Mouse (Mus musculus) hindbrain, embryonic 12.5 days (tissue): ENCODE results near the gene Olfm1. TPM values are rescaled to one million over a fixed set of nuclear protein-coding genes. Genes with fewer than 3 reads are reported as not detected.

Source experiments
- ATAC-seq: fragments of 200-750 bp; cut with Nextera tagmentation; 2 replicates; pipeline ENCODE4 v1.8.0; 2017; ENCODE audit warnings: moderate TSS enrichment; ENCODE audit not compliant: low FRiP score
- H3K27ac ChIP-seq: fragments of 300-500 bp; sonication (generic); 2 replicates; pipeline ENCODE4 v1.5.1; 2016; ENCODE audit warnings: mild to moderate bottlenecking
- H3K27me3 ChIP-seq: fragments of 300-500 bp; sonication (generic); 2 replicates; pipeline ENCODE4 v1.6.1; 2016; ENCODE audit warnings: mild to moderate bottlenecking
- H3K36me3 ChIP-seq: fragments of 300-500 bp; sonication (generic); 2 replicates; pipeline ENCODE4 v1.6.1; 2016; ENCODE audit warnings: mild to moderate bottlenecking
- H3K4me1 ChIP-seq: fragments of 300-500 bp; sonication (generic); 2 replicates; pipeline ENCODE4 v1.6.1; 2016
- H3K4me2 ChIP-seq: fragments of 300-500 bp; sonication (generic); replicated peaks from 2 replicates; pipeline ENCODE4 v1.6.1; 2016; ENCODE audit warnings: mild to moderate bottlenecking
- H3K4me3 ChIP-seq: fragments of 300-500 bp; sonication (generic); 2 replicates; pipeline ENCODE4 v1.5.1; 2016; ENCODE audit warnings: mild to moderate bottlenecking
- H3K9ac ChIP-seq: fragments of 300-500 bp; sonication (generic); 2 replicates; pipeline ENCODE4 v1.6.1; 2016; ENCODE audit warnings: mild to moderate bottlenecking, moderate library complexity
- H3K9me3 ChIP-seq: fragments of 300-500 bp; sonication (generic); replicated peaks from 2 replicates; pipeline ENCODE4 v1.6.1; 2016; ENCODE audit warnings: mild to moderate bottlenecking
- WGBS: fragments of 180-500 bp; shearing (Covaris S2); methylation state at CpG from one replicate; pipeline ENCODE4 v1.1.7; 2016; 5-methylcytosine and 5-hydroxymethylcytosine counted together
- polyA plus RNA-seq: library from polyadenylated mRNA; unstranded; fragments of >200 nt; fragmentation: Nextera tagmentation; extraction: Ambion mirVana; gene quantifications from 2 replicates; pipeline ENCODE4 v1.2.1, GENCODE M21; 2016

Olfm1 gene
- polyA plus RNA-seq, 1 experiment from 2014 or later: 189 TPM

DNA sequence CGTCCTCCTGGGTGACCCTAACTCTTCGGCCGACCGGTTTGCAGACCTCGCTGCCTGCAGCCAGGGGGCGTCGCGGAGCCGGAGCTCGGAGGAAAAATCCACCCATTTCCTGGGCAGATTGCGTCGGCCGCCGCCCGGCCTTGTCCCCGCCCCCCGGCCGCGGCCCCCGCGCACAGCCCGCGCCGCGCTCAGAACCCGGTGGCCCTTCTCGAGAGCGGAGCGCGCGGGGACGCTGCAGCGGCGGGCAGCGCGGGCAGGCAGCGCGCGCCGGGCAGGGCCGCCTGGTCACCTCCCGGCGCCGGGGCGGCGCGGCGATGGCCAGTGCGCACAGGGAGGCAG, 12.6 kb downstream of the Olfm1 start:
- Histone ChIP-seq H3K9me3 (no peaks in the 10 kb centered on the region), H3K27me3 (peaks cover 5% of the 10 kb centered on the region; the same call in 1 of the 2 replicates), H3K36me3 (no peaks in the 10 kb centered on the region), H3K4me2 (peak overlapping the region; percentile 90), H3K9ac (peak overlapping the region; percentile 78), H3K4me1 (peaks cover 50% of the 10 kb centered on the region), H3K4me3 (peak overlapping the region; percentile 52), H3K27ac (peak overlapping the region; percentile 69)
- peak; percentile 44 for ATAC-seq
- WGBS: 0% methylated on average over 48 of the region's 49 CpGs

DNA sequence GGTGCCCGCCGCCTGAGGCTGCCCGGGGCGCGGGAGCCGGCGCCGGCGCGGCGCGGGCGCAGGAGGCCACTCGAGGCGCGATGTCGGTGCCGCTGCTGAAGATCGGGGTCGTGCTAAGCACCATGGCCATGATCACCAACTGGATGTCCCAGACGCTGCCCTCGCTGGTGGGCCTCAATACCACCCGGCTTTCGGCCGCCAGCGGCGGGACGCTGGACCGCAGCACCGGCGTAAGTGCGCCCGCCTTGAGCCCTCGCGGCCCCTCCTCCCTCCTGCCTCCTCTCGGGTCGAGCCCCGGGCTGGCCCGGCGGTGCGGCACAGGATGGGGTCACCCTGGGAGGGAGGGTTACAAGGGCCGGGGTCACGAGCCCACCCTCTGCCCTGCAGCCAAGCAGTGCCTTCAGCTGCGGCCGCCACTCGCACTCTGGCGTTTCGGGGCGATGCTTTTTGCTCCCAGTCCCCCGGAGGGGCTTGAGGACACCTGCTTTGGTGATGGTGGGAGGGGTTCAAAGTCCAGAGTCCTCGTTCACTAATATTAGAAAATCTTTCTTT, 13.2 kb downstream of the Olfm1 start:
- Histone ChIP-seq H3K27me3 (peaks cover 5% of the 10 kb centered on the region; the same call in 1 of the 2 replicates), H3K36me3 (no peaks in the 10 kb centered on the region), H3K9me3 (no peaks in the 10 kb centered on the region), H3K4me1 (peaks cover 55% of the 10 kb centered on the region), H3K4me3 (peak overlapping the region; percentile 52), H3K9ac (peak overlapping the region; percentile 78), H3K4me2 (peak overlapping the region; percentile 90), H3K27ac (peak overlapping the region; percentile 69)
- peak; percentile 30 for ATAC-seq
- WGBS: under 1% methylated on average over 42 of the region's 51 CpGs

DNA sequence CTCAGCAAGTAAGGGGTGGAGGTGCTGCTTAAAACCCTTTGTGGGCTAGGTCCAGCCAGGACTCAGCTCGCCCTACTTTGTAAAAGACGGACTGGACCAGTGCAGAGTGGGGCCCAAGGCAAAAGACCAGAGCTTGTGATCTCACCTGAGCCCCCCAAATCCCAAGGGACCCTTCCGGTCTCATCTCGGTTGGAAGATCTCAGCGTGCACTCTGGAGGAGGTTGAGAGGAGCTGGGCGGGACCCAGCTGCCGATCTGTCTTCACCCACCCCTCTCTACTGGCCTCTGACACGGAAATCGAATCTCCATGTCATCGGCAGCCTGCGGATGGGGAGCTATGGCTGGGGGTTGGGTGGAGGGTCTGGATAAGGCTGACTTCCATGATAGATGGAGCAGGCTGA, 13.7 kb downstream of the Olfm1 start:
- Histone ChIP-seq H3K36me3 (no peaks in the 10 kb centered on the region), H3K27me3 (peaks cover 5% of the 10 kb centered on the region; the same call in 1 of the 2 replicates), H3K4me3 (peak overlapping the region; percentile 52), H3K27ac (peak overlapping the region; percentile 69; the same call in 1 of the 2 replicates), H3K9me3 (no peaks in the 10 kb centered on the region), H3K9ac (peak overlapping the region; percentile 78), H3K4me2 (peak overlapping the region; percentile 90), H3K4me1 (peaks cover 60% of the 10 kb centered on the region)
- ATAC-seq: no peak
- 8% methylated on average over 11 of the region's 11 CpGs for WGBS

DNA sequence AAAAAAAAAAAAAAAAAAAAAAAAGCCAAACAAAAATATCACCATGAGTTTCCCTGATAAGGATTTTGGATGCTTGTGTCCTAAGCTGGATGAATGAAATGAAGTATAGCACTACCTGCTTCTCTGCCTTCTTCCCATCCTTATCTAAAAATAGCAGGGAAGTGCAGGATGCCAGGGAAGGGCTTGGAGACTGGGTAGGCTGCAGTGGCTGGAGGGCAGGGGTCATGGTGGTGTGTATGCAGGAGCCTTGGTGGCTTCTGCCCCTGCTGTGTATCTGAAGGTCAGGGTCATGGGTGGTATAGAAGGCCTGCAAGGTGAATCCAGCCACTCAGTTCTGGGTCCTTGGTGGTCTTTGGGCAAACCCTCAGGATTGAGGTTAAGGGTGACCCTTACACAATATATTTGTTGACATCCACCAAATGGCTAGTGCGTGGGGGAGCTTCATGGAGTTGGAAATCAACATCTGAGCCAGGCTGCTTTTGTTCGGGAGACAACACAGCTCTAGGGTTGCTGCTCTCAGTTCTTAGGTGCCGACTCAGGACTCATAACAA, 14.5 kb downstream of the Olfm1 start:
- ATAC-seq: no peak
- 0 out of 2 replicates have a peak overlapping the region, but pooled peaks have one; percentile 3 for H3K4me3 ChIP-seq
- H3K27ac ChIP-seq: peak overlapping the region; percentile 17; the same call in 1 of the 2 replicates
- H3K36me3 ChIP-seq: no peaks in the 10 kb centered on the region
- H3K9ac ChIP-seq: peak overlapping the region; percentile 43; the same call in 1 of the 2 replicates
- 64% methylated on average over 3 of the region's 3 CpGs for whole genome bisulfite sequencing
- H3K4me1 ChIP-seq: peaks cover 68% of the 10 kb centered on the region
- H3K4me2 ChIP-seq: peak overlapping the region; percentile 90
- H3K9me3 ChIP-seq: no peaks in the 10 kb centered on the region
- H3K27me3 ChIP-seq: peaks cover 5% of the 10 kb centered on the region; the same call in 1 of the 2 replicates

DNA sequence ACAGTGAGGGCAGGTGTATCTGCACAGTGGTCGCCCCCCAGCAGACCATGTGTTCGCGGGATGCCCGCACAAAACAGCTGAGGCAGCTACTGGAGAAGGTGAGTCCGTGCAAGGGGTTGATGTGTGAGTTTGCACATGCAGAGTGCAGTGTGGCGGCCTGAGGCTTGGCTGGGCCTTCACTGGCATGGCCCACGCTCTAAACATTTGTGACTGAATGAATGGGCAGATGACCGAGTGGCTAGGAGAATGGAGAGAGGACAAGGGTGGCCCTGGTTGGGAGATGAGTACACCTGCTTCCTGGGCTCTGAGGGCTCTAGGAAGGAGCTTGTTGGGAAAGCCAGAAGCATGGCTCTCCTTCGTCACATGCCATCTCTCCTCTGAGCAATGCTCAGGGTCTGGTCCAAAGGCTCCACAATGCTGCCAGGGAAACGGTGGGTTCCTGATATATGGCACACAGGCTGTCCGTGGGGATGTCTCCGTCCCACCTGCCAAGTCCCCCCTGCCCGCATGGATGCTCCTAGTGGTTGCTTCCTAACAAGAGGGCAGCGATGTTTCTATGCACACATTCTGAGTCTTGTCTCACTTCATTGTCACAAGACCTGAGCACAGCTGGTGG, 15.4 kb downstream of the Olfm1 start:
- H3K27me3 ChIP-seq: peaks cover 5% of the 10 kb centered on the region; the same call in 1 of the 2 replicates
- 87% methylated on average over 14 of the region's 14 CpGs for WGBS
- H3K27ac ChIP-seq: peak overlapping the region; percentile 17; the same call in 1 of the 2 replicates
- no peaks in the 10 kb centered on the region for H3K9me3 ChIP-seq
- H3K36me3 ChIP-seq: 0 out of 2 replicates have a peak, but pooled peaks cover 1% of the 10 kb centered on the region
- peak overlapping the region; percentile 90 for H3K4me2 ChIP-seq
- peaks cover 77% of the 10 kb centered on the region for H3K4me1 ChIP-seq
- H3K4me3 ChIP-seq: no peak overlapping the region
- peak overlapping the region; percentile 43; the same call in 1 of the 2 replicates for H3K9ac ChIP-seq
- no peak for ATAC-seq

DNA sequence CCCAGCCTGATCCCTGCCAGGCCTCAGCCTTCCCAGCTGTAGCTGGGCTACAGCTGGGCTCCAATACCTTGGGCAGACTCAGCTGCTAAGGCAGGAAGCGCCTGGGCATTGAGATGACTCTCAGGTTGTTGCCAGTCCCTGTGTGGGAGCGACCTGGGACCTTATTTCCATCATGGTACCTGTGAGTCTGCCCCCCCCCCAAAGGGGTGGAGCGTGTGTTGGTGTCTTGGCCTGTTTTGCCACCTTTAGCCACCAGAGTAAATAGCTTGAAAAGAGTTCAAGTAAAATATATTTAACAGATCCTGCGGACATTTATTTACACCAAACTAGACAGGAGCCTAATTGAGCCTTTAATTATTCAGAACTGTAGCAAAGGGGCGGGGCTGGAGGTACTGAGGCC, 16.4 kb downstream of the Olfm1 start:
- Histone ChIP-seq H3K27ac (peak overlapping the region; percentile 36; the same call in 1 of the 2 replicates), H3K4me3 (no peak overlapping the region), H3K9me3 (no peaks in the 10 kb centered on the region), H3K4me1 (peaks cover 81% of the 10 kb centered on the region), H3K36me3 (peaks cover 11% of the 10 kb centered on the region), H3K4me2 (0 out of 2 replicates have a peak overlapping the region, but pooled peaks have one; percentile 1), H3K9ac (no peak overlapping the region), H3K27me3 (peaks cover 5% of the 10 kb centered on the region; the same call in 1 of the 2 replicates)
- 95% methylated on average over 5 of the region's 5 CpGs for WGBS
- no peak for ATAC-seq

DNA sequence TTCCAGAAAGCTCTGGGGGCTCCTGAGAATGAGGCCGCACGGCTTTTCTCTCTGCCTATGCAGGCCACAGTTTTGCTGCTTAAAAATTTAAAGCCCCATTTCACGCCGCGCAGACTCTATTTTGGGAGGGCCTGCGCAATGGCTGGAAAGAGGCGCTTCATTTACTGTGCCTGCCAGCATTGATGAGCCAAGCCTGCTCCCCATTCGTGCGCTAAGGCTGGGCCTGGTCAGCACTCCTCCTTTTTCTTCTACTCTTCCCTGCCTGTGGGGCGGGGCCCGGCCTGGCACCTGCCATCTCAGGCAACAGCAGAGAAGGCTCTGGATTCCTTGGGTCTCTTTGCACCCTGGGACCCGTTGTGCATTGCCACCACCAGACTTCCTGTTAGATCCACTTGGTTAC, 16.9 kb downstream of the Olfm1 start:
- Histone ChIP-seq H3K36me3 (peaks cover 15% of the 10 kb centered on the region), H3K27me3 (peaks cover 5% of the 10 kb centered on the region; the same call in 1 of the 2 replicates), H3K9ac (no peak overlapping the region), H3K4me2 (0 out of 2 replicates have a peak overlapping the region, but pooled peaks have one; percentile 1), H3K9me3 (no peaks in the 10 kb centered on the region), H3K27ac (peak overlapping the region; percentile 36; the same call in 1 of the 2 replicates), H3K4me1 (peaks cover 76% of the 10 kb centered on the region), H3K4me3 (no peak overlapping the region)
- WGBS: 85% methylated on average over 12 of the region's 12 CpGs
- no peak for ATAC-seq

DNA sequence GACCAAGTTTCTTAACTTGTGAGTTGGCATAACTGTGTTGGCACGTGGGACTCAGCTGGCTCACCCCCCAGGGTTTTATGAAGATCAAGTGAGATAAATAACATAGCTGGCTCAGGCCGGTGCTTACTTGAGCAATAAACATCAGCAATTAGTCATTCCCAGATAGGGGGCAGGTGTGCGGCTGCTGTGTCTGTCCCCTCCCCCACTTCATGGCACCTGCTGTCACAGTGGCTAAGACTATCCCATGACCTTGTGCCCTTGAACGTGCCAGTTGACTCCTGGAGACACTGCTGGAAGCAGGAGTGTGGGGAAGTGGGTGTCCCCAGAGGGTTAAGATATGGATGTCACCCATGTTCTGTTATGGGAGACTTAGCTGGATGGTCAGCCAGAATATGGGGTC, 17.5 kb downstream of the Olfm1 start:
- Histone ChIP-seq H3K9ac (no peak overlapping the region), H3K36me3 (peaks cover 21% of the 10 kb centered on the region), H3K27ac (no peak overlapping the region), H3K9me3 (no peaks in the 10 kb centered on the region), H3K4me3 (no peak overlapping the region), H3K4me1 (peaks cover 70% of the 10 kb centered on the region), H3K4me2 (no peak overlapping the region), H3K27me3 (peaks cover 5% of the 10 kb centered on the region; the same call in 1 of the 2 replicates)
- ATAC-seq: no peak
- 54% methylated on average over 4 of the region's 4 CpGs for whole genome bisulfite sequencing

DNA sequence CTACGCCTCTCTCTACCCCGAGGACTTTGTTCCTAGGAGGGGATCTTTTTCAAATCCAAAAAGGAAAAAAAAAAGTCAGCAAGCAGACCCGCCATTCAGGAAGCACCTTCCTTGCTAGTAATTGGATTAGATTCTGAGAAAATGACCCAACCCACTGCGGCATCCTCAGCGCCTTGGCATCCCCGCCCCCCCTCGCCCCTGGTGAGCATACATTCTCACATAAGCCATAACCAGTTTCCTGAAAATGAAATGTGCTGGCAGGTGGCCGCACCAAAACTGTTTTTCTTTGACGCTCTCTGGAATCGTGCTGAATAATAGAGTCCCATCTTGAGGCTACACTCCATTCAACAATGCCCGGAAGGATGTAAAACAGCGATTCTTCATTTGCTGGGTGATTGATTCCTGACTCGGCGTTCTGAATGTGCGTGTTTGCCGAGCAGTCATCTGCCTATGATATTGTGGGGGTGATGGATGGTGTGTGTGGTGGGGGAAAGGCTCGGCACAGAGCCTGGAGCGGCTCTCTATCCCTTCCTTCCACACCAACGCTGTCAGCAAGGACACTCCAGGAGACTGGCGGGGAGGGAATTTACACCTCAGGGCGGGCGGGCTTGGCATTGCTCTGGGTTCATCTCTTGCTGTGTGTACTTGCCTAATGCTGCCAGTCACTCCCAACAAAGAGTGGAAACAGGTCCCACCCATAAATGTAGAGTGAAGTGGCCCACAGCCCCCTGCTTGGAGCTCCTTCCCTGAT, 18.9 kb downstream of the Olfm1 start:
- Histone ChIP-seq H3K27me3 (peaks cover 3% of the 10 kb centered on the region; the same call in 1 of the 2 replicates), H3K9me3 (no peaks in the 10 kb centered on the region), H3K4me2 (peak overlapping the region; percentile 26), H3K27ac (peak overlapping the region; percentile 68), H3K4me1 (peaks cover 62% of the 10 kb centered on the region), H3K36me3 (peaks cover 34% of the 10 kb centered on the region), H3K4me3 (no peak overlapping the region), H3K9ac (peak overlapping the region; percentile 45; the same call in 1 of the 2 replicates)
- ATAC-seq: peak; percentile 32
- WGBS: 55% methylated on average over 22 of the region's 22 CpGs

DNA sequence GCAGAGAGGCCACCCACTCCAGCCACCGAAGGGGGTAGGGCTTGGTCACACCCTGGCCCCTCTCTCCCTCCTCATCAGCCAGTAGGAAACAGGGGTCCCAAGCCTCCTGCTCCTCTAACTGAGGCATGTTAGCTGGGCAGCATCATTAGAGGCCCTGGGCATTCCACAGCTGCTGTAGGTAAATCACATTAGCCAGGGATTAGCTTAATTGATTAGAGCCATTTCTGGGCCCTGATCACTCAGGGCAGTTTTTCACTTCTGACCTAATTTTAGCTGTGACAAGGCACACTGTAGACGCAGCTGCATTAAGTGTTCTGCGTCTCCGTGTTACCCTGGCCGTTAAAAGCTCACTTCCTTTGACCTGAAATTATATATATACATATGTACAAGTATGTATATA, 20.1 kb downstream of the Olfm1 start:
- no peak overlapping the region for H3K4me2 ChIP-seq
- H3K4me3 ChIP-seq: no peak overlapping the region
- H3K9ac ChIP-seq: peak overlapping the region; percentile 45; the same call in 1 of the 2 replicates
- no peak for ATAC-seq
- no peaks in the 10 kb centered on the region for H3K9me3 ChIP-seq
- H3K27me3 ChIP-seq: no peaks in the 10 kb centered on the region
- peaks cover 55% of the 10 kb centered on the region for H3K4me1 ChIP-seq
- H3K27ac ChIP-seq: peak overlapping the region; percentile 48; the same call in 1 of the 2 replicates
- WGBS: 63% methylated on average over 5 of the region's 5 CpGs
- peaks cover 38% of the 10 kb centered on the region for H3K36me3 ChIP-seq

DNA sequence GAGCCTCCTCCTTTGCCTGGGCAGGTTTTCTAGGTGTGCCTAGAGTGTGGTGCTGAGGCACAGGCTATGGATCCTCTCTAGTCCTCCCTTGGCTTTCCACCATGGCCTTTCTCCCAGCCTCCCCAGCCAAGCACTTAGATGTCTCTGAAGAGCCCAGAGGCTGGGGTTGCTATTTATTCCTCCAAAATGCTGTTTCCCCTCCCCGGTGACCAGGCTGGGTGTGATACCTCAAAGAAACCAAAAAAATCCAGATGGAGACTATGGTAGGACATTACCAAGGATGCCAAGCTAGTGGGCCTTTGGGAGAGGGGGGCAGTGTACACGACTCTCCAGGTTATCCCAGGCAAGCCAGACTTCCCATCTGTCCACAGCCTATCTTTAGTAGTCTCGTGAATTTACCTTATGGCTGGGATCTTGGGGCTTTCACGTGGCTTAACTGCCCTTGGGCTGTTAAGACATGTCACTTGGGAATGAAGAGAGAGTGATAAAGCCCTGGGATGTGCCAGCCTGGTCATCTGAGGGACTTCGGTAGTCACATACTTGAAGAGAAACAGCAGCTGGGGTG, 23.5 kb downstream of the Olfm1 start:
- no peak overlapping the region for H3K4me3 ChIP-seq
- WGBS: 88% methylated on average over 5 of the region's 5 CpGs
- peaks cover 28% of the 10 kb centered on the region for H3K4me1 ChIP-seq
- no peaks in the 10 kb centered on the region for H3K9me3 ChIP-seq
- H3K27me3 ChIP-seq: no peaks in the 10 kb centered on the region
- no peak overlapping the region for H3K27ac ChIP-seq
- no peak overlapping the region for H3K9ac ChIP-seq
- ATAC-seq: no peak
- no peak overlapping the region for H3K4me2 ChIP-seq
- H3K36me3 ChIP-seq: peaks cover 56% of the 10 kb centered on the region
